Mouse (Mus musculus): ENCODE results near the gene Rbm26.

Gene Rbm26

DNA sequence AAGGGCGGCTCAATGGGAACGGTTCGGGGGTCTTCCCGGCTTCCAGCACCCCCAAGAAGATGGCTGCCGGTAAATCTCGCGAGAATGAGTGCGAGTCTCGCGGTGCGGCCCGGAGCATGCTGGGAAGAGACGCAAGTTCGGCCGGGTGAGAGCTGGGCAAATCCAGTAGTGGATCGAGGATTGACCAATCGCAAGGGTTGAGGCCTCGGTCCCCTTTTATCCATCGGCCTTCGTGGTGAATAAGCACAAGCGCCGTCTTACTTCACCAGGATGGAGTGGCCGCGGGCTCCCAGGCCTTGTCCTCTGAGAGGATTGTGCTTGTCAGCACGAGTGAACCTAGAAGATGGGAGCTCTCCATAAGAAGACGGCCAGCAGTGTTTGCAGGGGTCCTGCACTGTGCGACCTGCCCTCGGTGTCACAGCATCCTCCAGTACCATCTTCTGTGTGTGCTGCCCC lies at the start of gene Rbm26:
TSS of gene Rbm26 (minus strand) at position 90 of the 456 bp plus-strand sequence.
- in situ Hi-C loops (cut with MboI) = no loop called here

DNA sequence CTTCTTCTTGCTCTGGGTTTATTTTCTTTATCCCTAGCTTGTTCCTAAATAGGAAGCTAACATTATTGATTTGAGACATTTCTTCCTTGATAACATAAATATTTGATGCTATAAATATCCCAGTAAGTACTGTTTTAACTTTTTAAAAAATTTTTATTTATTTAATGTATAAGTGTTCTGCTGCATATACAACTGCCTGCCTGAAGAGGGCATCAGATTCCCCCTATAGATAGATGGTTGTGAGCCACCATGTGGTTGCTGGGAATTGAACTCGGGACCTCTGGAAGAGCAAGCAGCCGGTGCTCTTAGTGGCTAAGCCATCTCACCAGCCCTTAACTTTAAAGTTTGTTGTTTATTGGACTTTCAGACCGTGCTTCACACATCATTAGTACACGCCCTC lies 48.7 kb upstream of the Rbm26 start:
- in situ Hi-C loops (cut with MboI) = no loop called here

DNA sequence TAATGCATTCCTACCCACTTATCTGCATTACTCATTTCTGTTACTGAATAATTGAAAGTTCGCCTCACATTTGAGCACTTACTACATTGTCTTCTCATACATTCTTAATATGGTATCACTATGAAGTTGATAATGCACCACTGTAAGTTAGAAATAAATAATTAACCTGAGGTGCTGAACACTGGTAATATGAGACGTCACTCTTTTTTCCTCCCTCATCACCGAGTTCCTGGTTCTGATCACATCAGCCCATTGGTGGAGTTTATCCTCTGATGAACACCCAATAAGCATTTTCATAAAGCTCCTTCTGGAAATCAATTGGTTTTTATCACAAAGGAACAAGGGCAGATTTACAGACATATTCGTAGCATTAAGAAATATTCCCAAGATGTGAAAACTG lies 45.1 kb upstream of the Rbm26 start:
- in situ Hi-C loops (cut with MboI) = no loop called here

DNA sequence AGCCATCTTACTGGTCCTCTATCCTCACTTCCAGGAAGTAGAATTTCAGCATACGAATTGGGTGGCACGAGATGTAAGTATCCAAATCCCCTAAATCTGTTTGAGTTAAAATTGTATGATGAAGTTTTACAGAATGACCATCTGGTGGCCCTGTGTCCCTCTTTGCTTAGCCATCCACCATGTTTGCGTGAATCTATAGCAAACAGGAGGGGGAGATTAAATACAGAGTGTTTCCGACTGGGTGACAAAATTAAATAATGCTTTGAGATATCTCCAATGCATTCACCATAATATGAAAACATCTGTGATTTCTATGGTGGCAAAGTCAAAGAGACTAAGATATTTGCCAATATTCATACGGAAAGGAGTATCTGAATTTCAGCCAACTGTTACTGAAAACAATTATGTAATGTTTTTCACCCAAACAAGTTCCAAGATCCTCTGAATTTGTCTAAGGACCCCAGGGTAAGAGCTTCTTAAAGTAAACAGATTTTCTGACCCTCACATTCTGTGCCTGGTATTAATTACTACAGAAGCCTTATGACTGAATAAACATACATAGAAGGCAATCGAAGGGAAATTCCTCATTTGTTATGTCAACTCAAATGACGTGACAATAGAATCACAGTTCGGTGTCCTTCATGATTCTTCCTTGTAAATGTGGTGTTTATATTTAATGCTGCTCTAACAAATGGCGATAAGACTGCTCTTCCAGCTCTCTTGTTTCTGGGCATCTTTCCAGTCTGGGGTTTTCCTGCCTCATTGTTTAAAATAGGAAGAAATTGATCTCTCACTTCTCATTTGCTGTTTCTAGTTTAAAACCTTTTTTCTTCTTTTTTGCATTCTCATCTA lies 42.6 kb upstream of the Rbm26 start:
- in situ Hi-C loops (cut with MboI) = no loop called here

DNA sequence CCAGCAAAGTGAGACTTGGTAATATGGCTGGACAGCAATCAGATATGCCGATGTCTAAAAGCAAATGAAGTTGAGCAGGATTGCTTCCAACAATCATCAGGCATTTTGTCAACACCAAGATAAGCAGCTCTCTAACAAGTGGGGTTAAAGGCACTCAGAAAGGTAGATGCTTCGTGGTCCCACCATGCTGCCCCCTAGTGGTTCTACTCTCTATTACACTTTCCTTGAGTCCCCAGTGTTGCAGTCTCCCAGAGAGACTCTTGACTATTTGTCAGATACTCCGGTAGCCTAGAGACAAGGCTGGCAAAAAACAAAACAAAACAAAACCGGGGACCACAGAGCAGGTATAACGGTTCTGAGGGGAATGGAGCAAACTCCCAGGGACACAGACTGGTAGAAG lies 21.3 kb upstream of the Rbm26 start:
- in situ Hi-C loops (cut with MboI) = no loop called here

DNA sequence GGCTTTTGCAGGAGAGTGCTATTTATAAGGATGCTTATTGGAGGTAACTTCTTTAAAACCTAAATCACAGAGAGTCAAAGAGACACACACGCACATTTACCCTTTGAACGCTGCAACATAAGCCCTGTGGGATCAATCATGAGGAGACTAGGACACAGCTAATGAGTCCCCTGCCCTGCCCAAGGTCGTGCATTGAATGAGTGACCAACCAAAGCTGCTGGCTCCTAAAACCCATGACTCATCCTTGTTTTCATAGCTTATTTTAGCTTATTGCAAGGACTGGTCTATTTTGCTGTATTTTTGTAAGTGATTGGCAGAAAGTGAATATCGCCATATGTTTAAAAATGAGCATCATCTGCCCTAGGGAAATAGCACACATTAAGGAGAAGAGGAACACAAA lies 17.6 kb upstream of the Rbm26 start:
- in situ Hi-C loops (cut with MboI) = no loop called here

DNA sequence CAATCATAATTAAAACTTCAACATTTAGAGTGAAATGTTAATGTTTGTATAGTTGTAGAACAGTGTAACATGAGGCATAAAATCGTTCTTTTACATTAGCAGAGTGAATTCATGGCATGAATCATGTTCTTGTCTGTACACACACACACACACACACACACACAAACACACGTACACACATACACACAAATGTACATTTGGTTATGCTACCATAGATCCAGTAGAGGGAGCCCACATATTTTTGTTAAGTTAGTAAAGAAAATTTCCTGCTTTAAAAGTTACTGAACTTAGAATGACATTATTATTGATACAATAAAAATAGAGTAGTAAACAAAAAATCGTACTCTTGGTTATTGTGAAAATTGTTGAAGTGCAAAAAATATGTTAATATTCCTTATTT lies 7.7 kb upstream of the Rbm26 start:
- in situ Hi-C loops (cut with MboI) = no loop called here

DNA sequence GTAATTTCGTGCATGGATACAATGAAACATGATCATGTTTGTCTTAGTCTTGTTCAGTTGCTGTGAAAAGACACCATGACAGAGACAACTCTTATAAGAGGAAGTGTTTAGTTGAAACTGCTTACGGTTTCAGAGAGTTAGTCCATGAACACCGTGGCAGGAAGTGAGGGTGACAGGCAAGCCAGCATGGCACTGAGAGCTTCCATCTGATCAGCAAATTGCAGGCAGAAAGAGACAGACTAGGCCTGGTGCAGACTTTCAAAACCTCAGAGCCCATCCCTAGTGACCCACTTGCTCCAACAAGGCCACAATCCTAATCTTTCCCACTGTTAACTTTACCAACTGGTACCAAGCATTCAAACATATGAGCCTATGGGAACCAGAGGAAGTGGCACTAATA lies 5.7 kb upstream of the Rbm26 start:
- in situ Hi-C loops (cut with MboI) = no loop called here

DNA sequence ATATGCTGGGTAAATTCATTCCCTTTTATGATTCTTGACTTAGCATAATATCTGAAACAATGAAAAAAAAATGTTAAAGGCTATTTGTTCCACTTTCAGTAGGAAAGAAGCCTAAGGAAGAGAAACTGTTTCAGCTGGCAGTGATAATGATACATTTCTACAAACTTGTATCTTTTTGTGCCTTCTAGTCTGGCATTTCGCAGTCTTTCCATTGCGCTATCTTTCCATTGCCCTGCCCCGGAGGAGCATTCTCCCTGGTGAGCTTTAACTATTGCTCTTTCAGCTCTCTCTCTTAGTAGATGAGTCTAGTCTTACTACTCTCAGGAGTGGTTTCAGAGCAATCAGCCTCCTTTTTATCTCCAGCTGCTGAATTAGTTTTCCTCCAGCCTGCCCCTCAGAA lies 2.6 kb upstream of the Rbm26 start:
- in situ Hi-C loops (cut with MboI) = no loop called here

DNA sequence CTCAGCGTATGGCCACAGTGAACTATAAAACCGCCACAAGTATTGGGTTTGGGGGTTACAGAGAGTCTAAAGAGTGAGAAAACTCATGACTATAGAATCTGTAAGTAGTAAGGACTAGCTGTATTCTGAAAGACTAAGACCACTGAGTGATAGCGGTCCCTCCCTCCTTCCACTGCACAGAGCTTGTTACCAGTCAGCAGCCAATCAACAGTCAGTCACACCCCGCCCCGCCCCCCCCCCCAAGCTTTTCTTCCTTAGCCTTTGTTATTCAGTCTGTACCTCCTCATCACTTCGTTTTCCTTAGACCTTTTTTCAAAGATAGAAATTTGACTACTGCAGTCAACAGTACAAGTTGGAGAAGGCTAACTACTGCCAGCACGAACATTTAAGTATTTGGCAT lies 1.9 kb upstream of the Rbm26 start:
- in situ Hi-C loops (cut with MboI) = no loop called here

DNA sequence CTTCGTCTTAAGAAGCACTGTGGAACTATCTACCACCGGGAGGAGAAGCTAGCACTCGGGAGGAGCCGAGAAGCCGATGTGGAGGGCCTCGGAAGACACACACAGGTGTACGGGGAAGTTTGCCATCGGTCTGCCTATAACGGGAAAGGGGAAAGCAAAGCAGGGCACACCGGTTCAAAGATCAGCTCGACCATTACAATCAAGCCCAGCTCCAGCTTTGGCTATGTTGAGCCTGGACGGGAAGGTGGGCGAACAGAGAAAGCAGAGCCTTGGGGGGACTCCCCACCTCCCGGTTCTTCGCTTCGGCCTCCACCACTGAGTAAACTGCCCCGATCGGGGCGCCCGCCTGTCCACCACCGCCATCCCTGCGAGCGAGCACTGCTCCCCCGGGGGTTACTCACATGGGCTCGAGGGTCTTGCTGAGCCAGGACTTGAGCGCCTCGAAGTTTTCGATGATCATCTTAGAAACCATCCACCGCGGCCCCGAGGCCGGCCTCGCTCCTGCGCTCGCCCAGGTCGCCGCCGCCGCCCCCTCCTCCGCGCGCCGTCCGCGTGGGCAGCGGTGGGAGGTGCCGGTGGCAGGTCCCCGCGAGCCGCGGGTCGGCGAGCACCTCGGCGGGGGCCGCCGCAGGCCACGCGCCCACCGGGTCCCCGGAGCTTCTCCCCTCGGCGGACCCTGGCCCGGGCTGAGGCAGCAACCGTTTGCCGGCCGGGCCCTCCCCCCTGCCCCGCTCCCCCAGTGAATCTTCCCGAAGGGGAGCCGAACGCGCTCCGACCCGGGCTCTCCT lies 552 bp downstream of the Rbm26 start:
- in situ Hi-C loops (cut with MboI) = no loop called here

DNA sequence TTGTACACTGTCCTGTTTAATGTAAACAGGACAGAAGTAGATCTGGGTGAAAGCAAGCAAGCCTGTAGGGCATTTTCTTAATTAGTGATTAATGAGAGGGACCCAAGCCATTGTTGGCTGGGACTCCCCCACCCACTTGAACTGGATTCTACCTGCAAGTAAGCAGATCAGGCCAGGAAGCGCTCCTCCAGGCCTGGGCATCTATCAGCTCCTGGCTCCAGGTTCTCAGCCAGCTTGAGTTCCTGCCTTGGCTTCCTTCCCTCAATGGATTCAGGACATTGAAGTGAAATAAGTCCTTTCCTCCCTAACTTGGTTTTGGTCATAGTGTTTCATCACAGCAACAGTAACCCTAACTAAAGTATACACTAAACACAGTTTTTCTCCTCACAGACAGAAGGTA lies 9.9 kb downstream of the Rbm26 start:
- in situ Hi-C loops (cut with MboI) = no loop called here

DNA sequence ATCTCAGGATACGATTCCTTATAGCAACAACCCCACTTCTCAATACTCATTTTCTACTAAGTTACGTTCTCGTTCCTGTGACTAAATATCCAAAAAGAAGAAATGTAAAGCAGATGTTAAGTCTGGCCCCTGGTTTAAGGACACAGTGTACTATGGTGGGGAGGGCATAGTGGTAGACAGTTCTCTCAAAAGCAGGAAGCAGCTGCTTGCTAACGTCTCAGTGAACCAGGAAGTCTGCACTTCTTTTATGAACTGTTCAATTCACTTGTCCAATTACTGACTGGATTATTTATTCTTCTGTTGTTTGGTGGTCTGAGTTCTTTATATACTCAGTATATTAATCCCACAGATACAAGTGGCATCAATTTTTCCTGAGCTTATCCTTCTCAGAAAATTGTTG lies 12.3 kb downstream of the Rbm26 start:
- in situ Hi-C loops (cut with MboI) = no loop called here

DNA sequence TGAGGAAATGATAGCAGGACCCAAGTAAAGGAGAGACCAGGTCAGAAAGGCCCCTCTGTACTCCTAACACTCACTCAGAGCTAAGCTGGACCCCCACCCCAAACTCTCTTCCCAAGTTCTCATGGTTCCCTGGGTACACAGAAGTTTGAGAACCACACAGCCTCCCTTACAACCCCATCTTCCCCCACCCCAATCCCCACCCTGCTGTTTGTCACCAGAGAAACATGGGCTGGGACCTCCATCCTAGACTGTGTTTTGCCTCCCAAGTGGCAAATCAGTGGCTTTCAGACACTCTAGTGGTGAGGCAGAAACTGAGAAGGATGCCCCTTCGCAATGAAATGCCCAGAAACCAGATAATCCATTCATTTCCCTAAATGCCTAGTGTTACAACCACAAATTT lies 15.8 kb downstream of the Rbm26 start:
- in situ Hi-C loops (cut with MboI) = no loop called here

DNA sequence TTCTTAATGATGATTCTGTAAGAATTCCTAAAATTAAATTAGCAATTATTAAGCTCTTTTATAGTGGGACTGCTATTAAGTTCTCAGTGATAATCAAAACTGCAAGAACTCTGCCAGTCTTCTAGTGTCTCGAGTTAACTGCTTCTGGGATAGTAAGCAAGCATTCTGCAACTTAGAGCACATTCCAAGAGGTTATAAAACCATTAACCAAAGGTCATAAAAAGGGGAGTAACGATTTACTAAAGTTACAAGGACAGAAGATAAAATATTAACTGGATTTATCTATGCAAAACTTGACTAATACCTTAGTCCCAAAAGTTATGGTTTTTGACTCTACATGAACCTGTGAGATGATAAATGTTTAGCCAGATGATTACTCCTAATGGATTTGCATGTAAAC lies 18.6 kb downstream of the Rbm26 start:
- in situ Hi-C loops (cut with MboI) = no loop called here

DNA sequence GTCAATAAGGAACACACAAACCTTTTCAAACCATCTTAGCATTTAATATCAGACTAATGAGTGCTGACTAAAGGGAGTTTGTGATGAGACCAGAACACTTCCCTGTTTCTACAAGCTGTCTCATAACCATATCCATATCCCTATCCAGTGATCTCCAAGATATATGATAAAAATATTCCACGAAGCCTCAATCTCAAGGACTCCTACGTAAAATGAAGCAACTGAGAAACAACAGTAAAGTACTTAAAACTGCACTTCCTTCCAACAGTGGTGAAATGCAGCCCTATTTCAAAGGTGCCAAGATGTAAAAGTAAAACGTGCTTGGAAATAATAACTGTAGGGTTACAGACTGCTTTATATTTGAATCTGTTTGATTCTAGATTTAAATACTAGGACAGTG lies 43.1 kb downstream of the Rbm26 start:
- in situ Hi-C loops (cut with MboI) = no loop called here

DNA sequence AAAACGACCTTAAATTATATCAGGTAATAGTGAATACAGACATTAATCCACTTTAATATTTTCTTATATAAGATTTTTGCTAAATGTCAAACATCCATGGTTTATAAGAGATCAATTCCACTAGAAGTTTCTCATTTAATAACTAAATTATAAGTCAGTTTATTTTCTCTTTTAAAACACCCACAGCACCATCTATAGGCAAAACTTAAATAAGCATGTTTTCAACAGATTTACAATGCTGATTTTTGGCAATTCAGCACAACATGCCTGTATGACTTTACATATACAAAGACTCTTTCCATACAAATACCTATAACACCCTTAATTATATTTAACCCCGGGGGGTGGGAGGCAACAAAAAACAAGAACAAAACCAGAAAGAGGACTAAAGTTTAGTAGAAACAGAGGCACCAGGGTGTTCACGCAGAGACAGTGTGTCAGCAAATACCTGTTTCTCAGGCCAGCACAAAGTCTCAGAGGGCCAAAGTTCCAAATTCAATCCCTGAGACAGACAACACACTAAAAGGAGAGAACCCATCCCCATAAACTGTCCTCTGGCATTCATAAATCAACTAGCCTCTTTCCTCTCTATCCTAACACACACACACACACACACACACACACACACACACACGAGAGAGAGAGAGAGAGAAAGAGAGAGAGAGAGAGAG lies 49.3 kb downstream of the Rbm26 start:
- in situ Hi-C loops (cut with MboI) = no loop called here

DNA sequence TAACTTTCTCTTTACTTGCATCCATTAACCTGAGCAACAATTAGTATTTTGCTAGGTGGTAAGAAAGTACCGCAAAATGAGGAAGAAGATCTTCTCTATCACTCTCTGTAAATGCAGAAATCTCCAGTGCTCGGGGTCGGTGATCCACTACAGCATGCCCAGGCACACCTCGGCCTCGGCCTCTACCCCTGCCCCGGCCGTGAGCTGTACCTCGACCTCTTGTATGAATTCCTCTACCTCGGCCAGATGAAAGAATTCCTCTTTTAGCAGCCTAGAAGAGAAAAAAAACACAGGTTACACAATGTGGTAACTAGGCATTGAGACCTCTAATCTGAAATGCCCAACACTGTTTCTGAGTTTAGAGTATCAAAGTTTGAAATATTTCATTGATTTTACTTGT lies 52.6 kb downstream of the Rbm26 start:
- in situ Hi-C loops (cut with MboI) = no loop called here

DNA sequence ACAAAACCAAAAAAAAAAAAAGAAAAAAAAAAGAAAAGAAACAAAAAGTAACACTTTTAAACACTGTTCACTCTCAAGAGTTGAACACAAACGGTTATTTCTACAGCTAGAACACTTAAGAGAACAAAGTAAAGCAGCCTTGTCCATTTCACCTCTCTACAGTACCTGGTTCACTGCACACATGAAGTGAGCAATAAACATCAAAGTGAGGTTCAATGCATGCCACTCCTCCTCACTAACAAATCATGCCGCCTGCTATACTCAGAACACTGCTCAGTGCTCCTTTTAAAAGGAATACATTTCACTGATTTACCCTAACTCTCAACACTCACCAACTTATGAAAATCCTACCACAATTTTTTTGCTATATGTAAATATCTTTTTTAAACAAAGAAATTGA lies 61.7 kb downstream of the Rbm26 start:
- in situ Hi-C loops (cut with MboI) = no loop called here

DNA sequence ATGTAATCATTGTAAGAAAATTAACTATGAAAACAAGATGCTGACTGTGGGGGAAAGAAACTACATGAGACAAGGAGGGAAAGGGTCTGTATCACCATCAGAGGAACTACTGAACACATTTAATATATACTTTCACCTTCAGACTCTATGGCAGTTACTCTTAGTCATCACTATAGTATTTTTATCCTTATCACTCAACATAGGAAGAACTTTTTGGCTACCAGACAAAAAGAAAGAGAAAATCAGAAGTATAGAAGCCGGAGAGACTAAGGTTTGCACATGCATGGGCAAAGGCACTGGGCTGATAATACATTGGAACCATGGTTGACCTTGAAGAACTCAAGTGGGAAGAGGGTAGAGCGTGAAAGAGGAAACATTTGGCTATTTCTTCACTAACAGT lies 70.9 kb downstream of the Rbm26 start:
- in situ Hi-C loops (cut with MboI) = no loop called here

DNA sequence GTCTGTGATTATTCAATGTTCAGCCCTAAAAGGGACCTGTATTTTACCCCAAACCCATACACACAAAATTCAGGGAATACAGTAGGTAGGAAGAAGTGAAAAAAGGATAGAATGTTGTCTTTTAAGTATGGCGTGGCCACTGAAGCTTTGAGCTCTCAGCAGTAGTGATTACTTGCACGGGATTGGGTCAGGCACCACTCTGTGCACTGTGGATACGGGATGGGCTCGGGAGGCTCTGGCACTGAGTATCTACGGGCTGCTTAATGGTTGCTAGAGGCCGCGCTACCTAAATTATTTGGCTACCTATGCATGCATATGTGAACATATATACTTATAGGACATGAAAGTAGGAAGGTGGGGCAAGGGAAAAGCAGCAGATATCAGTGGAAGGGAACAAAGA lies 78.3 kb downstream of the Rbm26 start:
- in situ Hi-C loops (cut with MboI) = no loop called here

DNA sequence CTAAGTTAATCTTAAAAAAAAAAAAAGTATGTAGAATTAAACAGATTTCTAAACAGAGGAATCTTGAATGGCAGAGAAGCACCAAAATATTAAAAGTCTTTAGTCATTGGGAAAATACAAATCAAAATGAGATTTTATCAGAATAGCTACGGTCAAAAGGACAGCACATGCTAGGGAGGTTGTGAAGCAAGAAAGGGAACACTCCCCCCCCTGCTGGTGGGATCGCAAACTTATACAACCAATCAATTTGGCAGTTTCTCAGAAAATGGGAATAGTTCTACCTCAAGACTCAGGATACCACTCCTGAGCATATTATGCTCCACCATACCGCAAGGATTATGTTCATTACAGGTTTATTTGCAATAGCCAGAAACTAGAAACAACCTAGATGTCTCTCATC lies 80.9 kb downstream of the Rbm26 start:
- in situ Hi-C loops (cut with MboI) = no loop called here

DNA sequence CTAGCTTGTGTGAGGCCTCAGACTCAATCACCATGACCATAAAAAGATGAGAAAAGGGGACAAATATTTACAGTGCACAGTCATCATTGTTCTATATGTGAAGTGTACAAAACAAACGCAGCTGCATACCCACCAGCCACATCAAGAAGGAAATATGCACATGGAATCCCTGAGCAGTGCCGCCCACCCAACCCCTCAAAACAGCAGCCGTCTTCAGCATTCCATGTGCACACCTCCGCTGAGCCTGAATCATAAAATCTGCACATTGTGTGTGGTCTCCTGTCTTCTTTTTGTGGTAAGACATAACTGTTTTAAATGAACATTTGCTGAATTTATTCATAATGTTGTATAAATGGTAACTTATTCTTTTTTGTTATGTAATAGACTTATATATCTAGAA lies 90.1 kb downstream of the Rbm26 start:
- in situ Hi-C loops (cut with MboI) = no loop called here
